Mouse (Mus musculus) adrenal gland (tissue): ENCODE results near the gene Dscam.

Experiments used
- intact Hi-C: fragments of 180-260 bp; cut with DNase I; formaldehyde crosslinking; loops from one replicate; pipeline ENCODE4 v1.15.1; 2025

Gene Dscam

DNA sequence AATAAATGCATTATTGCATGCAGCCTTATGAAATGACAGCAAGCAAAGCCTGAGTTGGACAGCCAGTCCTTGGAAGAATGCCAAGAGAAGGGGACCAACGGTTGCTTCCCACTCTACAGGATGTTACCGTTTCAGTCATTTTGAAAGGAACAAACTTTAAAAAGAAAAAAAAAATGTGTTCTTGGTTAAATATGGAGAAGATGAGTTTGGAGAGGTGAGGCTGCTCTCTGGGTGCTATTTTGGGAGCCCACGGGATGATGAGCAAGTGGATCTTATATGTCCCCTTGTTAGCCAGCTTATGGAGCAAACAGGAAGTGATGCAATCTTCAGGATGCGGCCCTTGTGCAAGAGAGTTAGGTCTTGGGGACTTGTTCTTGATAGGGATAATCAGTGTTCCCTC, 60.5 kb downstream of the Dscam start:
- intact Hi-C loops = no loop called here

DNA sequence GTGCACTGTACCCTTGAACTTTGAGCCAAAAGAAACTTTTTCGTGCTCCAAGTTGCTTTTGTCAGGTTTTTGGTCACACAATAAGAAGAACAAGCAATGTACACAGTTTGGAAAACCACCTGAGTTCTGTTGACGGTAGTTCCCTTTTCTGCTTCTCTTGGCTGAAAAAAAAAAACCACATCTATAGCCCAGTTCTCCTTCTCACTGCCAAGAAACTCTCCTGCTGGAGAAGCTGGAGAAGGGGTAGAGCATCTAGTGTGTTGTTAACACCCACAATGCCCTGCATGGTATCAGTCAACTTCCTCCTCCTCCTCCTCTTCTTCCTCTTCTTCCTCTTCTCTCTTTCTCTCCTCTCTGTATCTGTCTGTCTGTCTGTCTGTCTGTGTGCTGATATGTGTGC, 65.3 kb downstream of the Dscam start:
- intact Hi-C loops = no loop called here

DNA sequence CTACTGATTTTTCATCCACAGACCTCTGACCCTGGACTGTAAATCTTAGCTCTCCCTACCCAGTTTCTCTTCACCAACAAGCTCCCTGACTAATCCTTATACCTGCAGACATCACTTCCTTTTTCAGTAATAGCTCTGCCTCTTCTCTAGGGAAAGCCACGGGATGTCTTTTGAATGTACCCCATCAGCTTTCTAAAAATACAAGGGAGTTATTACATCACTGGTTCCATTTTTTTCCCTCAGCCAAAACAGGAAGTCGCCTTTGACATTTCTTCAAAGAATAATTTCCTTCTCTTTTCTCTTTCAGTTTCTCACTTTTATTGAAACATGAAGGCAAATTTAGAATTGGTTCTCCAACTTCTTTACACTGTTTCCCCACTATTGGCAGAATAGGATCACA, 67.5 kb downstream of the Dscam start:
- intact Hi-C loops = no loop called here

DNA sequence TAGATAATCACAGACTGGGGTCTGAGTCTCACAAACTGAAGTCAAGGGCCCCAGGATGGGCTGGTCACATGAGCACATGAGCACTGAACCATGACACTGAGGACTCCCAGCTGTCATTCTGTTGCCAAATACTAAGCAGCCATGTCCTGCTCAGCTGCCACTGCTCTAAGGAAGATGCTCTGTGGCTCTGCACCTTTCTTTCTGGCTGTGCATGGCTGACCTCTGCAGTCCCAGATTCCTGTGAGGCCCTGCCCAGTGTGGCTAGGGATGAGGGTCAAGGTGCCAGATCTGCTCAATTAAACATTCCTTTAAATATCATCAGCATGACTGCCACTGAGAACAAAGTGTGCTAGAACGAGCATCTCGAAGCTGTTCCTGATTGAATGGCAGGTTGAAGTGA, 70.5 kb downstream of the Dscam start:
- intact Hi-C loops = no loop called here

DNA sequence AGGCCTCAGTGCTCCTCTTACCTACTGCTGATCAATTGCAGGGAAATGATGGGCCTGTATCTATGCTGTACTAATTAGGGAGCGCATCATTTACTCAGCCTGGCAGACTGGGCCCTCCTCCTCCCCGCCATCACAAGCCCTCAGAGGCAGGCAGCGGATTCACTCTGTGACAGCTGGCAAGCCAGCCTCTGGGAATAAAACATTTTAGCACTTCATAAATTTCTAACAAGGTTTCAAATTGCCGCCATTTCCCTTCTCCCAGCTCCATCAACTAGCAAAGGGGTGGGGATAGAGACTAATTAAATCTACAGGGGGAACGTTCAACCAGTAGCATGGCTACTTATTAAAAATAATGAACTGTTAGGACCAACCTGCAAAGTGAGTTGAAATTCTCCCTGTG, 72.0 kb downstream of the Dscam start:
- intact Hi-C loops = no loop called here

DNA sequence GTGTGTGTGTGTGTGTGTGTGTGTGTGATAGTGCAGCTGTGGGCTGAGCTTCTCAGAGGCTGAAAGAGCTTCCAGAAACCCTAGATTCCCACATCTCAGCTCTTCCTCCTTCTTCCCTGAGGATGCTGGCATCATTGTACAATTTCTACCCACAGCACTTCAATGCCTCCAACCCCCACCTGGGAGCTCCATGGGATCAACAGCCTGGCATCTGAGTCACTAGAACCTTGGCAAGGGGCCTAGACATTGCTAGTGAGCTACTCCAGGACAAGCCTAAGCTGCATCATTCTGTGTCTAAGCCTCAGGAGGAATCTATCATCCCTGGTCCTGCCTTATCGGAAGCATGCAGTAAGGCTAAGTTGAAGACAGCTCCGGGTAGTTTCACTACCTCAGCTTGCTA, 73.8 kb downstream of the Dscam start:
- intact Hi-C loops = no loop called here

DNA sequence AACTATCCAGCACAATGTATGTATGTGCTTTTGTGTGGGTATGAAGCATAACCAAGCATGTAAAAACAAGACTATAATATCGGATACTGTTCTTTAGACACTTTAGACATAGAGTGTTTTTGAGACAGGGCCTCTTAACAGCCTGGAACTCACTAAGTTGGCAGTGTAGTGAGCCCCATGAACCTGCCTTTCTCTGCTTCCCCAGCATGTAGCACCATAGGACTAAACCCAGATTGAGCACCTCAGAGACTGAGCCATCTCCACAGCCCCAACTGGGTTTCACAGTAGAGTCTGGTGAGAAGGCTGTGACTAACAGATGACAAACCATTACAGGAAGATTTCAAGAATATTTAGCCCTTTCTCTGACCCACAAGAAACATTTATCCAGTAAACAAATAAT, 75.1 kb downstream of the Dscam start:
- intact Hi-C loops = no loop called here

DNA sequence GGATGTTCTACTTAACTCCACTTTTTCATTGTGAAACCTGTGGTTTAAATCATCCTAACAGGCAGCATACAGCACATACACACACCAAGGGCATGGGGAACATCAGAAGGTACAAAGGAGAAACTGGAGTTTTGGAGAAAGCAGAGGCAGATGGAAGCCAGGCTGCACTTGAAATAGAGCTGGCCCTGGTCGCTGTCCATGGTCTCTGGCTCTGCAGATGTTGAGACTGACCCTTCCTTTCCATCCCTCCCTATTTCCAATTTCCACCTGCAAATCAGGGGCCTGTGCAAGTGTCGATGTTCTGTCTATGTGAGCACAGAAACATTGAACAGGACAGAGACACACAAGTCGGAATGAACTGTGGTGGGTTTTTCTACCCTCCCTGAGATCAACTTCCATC, 81.2 kb downstream of the Dscam start:
- intact Hi-C loops = no loop called here

DNA sequence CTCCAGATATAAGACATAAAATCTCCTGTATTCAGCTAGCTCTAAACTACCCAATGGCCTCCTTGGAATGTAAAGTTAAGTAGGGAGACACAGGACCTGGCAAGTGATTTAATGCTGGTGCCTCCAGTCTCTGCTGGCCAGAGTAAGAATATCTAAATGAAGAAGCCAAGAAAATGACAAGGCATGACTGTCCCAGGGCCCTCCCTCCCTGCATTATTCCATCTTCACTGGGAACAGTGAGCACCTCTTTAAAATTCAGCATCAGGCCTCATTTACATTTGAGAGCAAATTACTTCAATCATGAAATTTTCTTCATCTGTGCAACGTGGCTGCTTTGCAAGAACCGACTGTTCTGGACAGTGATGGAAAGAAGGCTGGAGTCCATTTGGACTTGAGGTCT, 86.9 kb downstream of the Dscam start:
- intact Hi-C loops = no loop called here

DNA sequence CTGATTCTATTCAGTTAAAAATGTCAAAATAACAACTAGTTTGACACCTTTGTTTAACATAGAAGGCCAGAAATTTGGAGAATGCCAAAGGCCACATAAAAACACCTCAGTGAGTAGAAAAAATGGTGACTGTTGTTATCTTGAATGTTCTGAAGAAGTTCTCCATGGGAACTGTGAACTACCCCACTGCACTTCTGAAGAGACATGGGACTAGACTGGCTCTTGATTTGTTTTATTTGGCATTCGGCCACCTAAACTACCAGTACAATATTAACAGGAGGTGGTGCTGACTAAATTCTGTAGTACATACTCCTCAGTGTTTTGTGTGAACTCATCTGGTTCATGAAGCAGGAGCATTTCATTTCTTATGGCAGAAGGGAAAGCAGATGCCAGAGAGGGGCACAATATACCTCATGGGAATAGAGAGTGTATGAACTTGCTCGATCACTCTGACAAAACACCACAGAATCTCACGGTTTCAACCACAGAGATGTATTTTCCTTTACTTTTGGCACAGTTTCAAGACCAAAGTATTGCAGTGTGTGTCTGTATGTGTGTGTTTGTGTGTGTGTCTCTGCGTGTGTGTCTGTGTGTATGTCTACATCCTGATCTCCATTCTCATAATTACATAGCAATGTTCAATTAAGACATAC, 94.5 kb downstream of the Dscam start:
- intact Hi-C loops = no loop called here

DNA sequence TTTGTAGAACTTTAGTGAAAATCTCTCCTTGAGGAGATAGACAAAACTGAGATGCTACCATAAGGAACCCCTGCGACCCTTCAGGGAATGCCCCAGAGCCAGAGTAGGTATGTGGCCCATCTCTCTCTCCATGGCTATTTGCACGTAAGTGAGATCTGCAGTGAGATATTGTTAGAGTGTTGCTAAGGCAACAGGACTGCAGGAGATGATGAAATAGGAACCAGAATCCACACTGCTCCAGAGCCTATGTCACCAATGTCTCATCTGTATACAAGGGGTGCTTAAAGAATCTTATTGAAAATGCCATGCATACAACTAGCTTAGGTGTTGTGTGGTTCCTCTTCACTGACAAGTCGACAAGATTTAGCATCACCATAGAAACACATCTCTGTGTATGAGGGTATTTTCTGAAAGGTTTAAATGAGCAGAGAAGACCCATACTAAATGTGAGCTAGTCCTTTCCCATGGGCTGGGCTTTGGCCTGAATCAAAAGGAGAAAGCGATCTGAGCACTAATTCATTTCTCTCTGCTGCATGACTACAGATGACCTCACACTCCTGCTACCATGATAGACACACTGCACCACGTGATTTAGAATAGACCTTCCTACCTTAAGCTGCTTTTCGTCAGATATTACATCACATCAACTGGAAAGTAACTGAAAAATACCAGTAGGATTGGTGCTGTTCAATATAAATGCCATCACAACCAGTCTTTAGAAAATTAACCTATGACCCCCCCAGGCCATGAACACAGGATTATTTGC, 95.2 kb downstream of the Dscam start:
- intact Hi-C loops = no loop called here

DNA sequence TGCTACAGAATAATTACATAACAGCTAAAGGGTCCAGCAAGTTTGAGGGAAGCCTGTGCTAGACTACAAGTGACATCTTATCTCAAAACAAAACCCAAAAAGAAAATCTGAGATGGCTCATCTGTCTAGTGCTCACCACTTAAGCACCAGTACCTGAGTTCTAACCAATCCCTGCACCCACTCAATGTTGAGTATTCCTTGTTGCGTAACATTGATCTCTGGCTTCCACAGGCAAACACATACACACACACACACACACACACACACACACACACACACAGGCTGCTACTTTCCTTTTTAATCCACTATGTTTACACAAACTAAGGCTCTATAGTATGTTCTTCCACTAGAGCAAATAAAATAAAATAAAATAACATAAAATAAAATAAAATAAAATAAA, 96.7 kb downstream of the Dscam start:
- intact Hi-C loops = no loop called here

DNA sequence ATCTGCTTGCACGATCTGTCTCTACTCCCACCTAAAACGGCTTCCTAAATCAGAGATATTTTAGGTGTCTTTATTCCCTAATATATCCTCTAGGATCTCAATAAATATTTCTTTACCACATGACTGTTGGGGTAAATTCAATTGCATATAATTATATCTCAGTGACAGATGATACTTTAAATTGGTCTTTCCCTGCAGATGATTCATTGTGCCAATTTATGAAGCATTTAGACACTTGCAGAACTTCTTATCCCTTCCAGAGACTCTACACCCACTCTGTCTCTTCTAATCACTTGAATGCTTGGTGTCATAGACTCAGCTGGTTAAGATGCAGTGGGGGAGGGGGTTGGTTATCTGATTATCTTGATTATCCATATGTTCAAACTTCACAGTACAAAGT, 97.9 kb downstream of the Dscam start:
- intact Hi-C loops = no loop called here

DNA sequence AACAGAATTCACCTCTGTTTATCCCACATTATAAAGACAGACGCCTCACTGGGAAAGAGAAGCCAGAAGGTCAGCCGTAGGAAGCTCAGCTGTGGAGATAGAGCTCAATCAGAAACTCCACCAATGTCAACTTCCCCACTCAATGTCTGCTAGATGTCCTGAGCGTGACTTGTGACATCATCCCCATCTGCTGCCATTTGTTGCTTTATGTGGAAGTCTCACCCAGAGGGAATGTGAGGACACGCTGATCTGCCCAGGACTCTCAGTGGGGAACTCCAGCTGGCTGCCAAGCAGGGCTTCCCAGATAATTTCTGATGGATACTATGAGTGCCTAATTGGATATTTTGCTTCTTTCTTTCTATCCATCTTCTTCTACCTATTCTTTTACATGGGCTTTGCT, 103.7 kb downstream of the Dscam start:
- intact Hi-C loops = no loop called here

DNA sequence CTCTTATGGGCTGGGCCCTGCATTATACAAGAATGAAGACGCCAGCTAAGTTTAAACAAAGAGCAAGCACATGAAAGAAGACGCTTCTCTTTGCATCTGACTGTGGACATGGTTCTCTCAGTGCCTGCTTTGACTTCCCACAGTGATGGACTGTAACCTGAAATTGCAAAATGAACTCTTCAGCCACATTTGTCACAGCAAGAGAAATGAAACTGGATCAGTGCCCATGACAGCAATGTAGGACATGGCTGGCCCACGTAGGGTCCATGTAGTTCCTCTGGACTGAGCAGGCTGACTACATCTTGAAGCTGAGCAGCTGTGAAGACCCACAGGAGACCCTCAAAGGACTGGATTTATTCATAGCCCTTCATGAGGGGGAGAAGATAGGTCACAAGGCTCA, 108.3 kb downstream of the Dscam start:
- intact Hi-C loops = no loop called here

DNA sequence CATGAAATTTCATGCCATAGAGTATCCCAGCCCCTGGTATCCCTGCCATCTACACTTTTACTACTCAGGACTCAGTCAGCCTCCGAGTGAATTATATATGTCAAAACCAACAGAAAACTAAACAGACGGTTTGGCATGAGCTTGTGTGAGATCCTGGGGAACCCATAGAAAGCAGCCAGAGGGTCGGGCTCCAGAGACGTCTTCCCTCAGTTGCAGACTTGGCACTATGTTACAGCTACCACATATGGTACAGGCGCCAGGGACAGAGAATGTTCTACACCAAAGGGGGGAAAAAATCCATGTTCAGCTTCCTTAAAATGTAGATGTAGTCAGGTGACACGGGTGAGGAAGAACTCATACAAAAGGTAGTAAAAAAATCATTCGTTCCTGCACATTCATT, 109.2 kb downstream of the Dscam start:
- intact Hi-C loops = no loop called here

DNA sequence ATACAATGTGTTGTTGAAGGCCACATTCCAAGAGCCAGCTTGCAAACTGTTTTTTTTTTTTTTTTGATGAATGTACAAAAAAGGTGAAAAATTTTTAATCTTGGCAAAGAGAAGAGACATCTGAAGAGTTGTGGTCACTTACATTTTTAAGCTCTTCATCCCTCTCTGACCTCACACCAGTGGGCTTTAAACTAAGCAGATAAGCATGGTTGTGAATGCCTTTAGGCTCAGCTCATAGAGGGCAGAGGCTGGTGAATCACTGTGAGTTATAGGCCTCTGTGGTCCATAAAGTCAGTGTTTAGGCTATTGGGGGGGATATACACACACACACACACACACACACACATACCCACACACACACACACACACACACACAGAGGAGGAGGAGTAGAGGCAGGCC, 109.8 kb downstream of the Dscam start:
- intact Hi-C loops = no loop called here

DNA sequence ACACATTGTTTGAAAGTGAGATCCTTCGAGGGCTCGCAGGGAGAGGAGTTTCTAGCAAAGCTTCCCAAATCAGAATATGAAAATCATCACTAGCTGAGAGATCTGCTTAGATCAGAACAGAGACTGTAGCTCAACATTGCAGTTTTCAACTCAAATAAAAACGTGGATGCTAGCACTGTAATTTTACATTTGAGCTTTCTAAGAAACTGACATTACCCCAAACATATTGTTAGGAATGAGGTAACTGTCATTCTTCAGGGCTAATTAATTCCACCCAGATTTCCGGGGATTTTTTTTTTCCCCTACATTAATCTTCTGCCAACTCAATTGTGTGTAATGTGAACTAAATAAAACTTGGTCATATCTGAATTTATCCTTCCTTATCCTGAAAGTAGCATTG, 110.3 kb downstream of the Dscam start:
- intact Hi-C loops = no loop called here

DNA sequence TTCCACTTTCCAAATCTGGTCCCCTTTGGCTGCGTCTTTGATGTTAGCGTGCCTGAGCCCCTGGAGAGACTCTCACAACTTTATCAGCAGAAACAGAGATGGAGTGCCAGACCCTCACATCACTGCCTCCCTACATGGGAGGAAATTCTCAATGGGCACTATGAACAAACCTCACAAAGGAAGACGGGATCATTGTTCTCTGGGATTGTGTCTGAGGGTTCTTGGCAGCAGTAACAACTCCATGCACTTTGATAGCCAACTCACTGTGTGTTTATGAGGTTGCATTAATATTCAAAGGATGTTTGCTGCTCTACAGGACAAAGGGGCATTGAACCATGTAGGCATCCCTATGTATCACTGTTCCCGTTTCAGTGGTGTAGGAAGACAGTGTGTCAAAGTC, 135.3 kb downstream of the Dscam start:
- intact Hi-C loops = no loop called here

DNA sequence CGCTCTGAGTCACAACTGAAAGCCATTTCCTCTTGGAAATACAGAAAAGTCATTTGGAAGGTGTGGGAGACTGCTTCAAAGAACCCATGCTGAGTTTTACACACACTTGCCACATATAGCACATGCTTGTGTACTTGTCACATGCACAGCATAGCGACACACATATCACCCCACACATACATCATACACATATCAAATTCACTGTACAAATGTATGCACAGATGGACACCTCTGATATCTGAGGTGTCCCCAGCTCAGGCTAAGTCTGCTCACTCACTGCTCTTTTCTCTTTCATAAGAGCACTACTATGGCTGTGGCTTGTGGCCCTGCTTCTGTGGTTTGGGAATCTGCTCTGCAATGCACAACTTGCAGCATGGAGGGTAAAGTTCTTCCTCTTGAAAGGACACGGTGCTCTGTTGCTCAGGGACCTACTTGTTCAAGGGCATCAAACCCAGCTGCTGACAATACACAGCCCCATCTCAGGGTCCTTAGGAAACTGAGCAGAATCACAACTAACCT, 137.0 kb downstream of the Dscam start:
- intact Hi-C loops = no loop called here

DNA sequence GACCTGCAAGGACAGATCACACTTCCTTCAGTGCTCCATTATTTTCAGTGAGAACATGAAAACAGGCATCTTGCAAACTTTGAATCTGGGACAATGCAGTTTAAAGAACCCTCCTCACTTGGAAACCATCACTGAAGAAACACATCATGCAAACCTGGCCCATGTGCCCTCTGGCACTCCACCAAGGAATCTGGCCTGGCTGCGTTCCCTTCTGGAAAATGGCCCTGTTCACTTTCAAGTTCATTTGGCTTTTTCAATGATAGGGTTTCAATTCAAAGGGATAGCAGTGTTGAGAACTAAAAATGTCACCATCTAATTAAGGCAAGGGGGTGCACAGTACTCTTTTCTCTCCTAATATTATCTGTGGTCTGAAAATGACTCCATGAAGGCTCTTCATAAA, 142.9 kb downstream of the Dscam start:
- intact Hi-C loops = no loop called here

DNA sequence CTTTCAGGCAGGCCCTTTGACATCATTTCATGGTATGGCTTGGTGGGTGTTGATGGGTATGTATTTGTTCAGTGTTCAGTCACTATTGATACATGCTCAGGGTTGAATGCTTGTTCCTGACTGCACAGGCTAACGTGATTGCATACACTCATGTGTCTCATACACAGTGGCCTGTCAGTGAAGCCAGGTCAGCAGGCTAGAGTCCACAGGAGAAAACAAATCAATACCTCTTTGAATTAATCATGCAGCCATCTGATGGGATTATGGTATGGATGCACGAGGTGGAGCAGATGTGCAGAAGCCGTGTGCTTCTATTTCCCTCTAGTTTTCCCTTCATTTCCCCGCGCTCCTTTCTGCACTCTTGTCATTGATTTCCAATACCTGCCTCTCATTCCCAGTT, 143.7 kb downstream of the Dscam start:
- intact Hi-C loops = no loop called here

DNA sequence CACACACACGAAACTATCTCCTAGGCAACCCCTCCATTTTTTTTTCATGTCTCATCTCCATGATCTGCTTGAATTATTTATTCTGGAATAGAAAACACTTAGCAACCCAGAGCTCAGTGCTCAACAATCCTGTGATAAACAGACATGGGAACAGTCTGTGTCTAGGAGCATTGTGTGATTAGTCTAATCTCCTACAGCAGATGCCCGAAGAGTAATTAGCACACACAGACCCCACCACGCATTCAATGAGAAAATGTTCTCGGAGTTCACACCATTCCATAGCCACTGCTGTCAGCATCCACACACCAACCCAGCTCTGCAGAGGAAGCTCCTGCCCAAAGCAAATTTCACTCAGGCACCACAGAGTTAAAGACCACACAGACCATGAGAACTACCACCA, 146.1 kb downstream of the Dscam start:
- intact Hi-C loops = no loop called here
